Mouse (Mus musculus) ES-E14 (cell line): ENCODE results near the gene Sbk1. TPM values are rescaled to one million over a fixed set of nuclear protein-coding genes. Genes with fewer than 3 reads are reported as not detected.

ENCODE experiments used
- DNase-seq: peaks from one replicate; pipeline ENCODE4 v3.0.0-alpha.2; 2013; ENCODE audit warnings: low read depth, low spot score
- H3K27ac ChIP-seq: 2 replicates; pipeline ENCODE4 v1.5.1; 2012; ENCODE audit warnings: low read depth, mild to moderate bottlenecking, low read length, moderate library complexity, mixed read lengths; ENCODE audit not compliant: poor library complexity, insufficient read depth, severe bottlenecking
- H3K36me3 ChIP-seq: 2 replicates; pipeline ENCODE4 v1.6.1; 2012; ENCODE audit warnings: mild to moderate bottlenecking, low read length, moderate library complexity, mixed read lengths; ENCODE audit not compliant: control insufficient read depth, poor library complexity, insufficient read depth, severe bottlenecking
- H3K4me1 ChIP-seq, 2 experiments: fragments of 150-350 bp in 1 of 2; sonication (generic) in 1 of 2; 2 replicates each; pipeline ENCODE4 v1.6.1; 2012; ENCODE audit warnings: low read length in 2 of 2, mild to moderate bottlenecking in 1 of 2, mixed read lengths in 1 of 2; ENCODE audit not compliant: control insufficient read depth in 2 of 2, insufficient read depth in 2 of 2, poor library complexity in 1 of 2
- H3K4me3 ChIP-seq, 2 experiments: fragments of 150-350 bp in 1 of 2; sonication (generic) in 1 of 2; 2 replicates each; pipeline ENCODE4 v1.5.1; 2012; ENCODE audit warnings: low read length in 2 of 2, low read depth in 1 of 2, mild to moderate bottlenecking in 1 of 2, mixed read lengths in 1 of 2; ENCODE audit not compliant: insufficient read depth in 1 of 2, poor library complexity in 1 of 2, severe bottlenecking in 1 of 2
- H3K9ac ChIP-seq: 2 replicates; pipeline ENCODE4 v1.6.1; 2012; ENCODE audit warnings: low read depth, mild to moderate bottlenecking, low read length, mixed read lengths; ENCODE audit not compliant: poor library complexity, insufficient read depth, severe bottlenecking
- H3K9me3 ChIP-seq: fragments of 150-350 bp; sonication (generic); 2 replicates; pipeline ENCODE4 v1.6.1; 2012; ENCODE audit warnings: low read depth, mild to moderate bottlenecking, low read length; ENCODE audit not compliant: control insufficient read depth, insufficient read depth
- CHD2 ChIP-seq: IDR thresholded peaks from 2 replicates; pipeline ENCODE4 v1.6.1; 2014; ENCODE audit warnings: mild to moderate bottlenecking, low read depth, low read length, inconsistent platforms
- HCFC1 ChIP-seq: IDR thresholded peaks from 2 replicates; pipeline ENCODE4 v1.6.1; 2012; ENCODE audit warnings: low read length, inconsistent platforms, borderline replicate concordance; ENCODE audit not compliant: insufficient read depth
- MAFK ChIP-seq: IDR thresholded peaks from 2 replicates; pipeline ENCODE4 v1.6.1; 2014; ENCODE audit warnings: mild to moderate bottlenecking, low read depth, low read length, inconsistent platforms; ENCODE audit not compliant: insufficient read depth
- ZC3H11A ChIP-seq: IDR thresholded peaks from 2 replicates; pipeline ENCODE4 v1.6.1; 2012; ENCODE audit warnings: low read depth, mild to moderate bottlenecking, inconsistent platforms, low read length, borderline replicate concordance
- ZNF384 ChIP-seq: IDR thresholded peaks from 2 replicates; pipeline ENCODE4 v1.6.1; 2012; ENCODE audit warnings: low read depth, low read length, inconsistent platforms
- in situ Hi-C, 2 experiments: fragments of 600-800 bp; cut with MboI; formaldehyde crosslinking; loops; one replicate each; pipeline ENCODE4 v1.15.1; 2025; ENCODE audit warnings: low sequenced_read_pairs in 2 of 2, inconsistent platforms in 1 of 2; ENCODE audit not compliant: unreplicated experiment in 2 of 2
- total RNA-seq: library from RNA; depleted of rRNA; stranded (reverse); fragments of 300-350 nt; gene quantifications from 2 replicates; pipeline ENCODE4 v1.2.3, GENCODE M21; 2012; rRNA removed

The Sbk1 gene
- total RNA-seq, result 18.6 and 34.6 TPM in 2 replicates

DNA sequence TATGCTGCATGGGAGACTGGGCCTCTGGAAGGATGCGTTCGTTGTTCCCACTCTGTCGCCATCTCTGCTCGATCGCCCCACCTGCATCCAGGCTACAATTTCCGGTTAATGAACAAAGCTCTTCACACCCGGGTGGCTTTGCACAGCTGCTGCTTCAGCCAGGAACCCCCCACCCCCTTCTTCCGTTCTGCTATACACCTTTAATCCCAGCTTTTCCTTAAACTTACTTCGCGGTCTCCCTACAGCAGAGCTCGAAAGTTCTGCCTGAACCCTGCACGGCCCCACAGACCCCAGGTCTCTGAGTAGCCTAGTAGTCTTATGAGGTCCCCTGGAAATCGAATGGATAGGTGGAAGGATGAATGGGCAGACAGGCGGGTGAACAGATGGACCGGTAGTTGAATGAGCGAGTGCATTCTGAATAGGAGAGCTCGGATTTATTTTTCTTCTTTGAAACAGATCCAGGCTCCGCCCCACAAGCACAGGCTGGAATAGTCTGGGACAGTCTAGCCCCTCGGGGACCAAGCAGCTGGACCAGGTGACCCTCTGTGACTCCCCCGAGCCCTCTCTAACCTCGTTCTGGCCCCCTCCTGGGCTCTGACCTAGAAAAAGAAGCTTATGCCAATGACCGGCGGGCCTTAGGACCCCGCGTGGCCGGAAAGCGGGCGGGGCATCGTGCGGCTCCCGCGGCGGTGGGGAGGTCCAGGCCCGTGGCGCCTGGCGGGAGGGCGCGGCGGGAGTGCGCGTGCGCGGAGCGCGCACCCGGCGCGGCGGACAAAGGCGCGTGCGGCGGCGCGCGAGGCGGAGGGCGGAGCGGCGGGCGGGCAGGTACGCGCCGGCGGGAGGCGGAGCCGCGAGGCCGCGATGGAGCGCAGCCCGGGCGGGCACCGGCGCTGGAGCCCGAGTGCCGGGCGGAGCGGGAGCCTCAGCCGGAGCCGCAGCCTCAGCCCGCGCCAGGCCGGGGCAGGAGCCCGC, at the start of gene Sbk1:
TSS of gene Sbk1 (plus strand) at position 908 of the 972 bp plus-strand sequence.
- in situ Hi-C loops, result no loop called here
- H3K4me3 ChIP-seq, result peak within 1 kb of the TSS; percentile 80 to 100
- peaks cover 21% of the 10 kb centered on the region for H3K36me3 ChIP-seq
- H3K9ac ChIP-seq, result peak within 1 kb of the TSS; percentile 80
- DNase-seq, result peak; percentile 58
- TF ChIP-seq ZC3H11A (no peak), MAFK (no peak), CHD2 (no peak), ZNF384 (no peak), HCFC1 (no peak; the same call in 1 of the 2 replicates)
- peaks cover 5 to 21% of the 10 kb centered on the region in 2 experiments; a peak in 3 of 4 replicates for H3K4me1 ChIP-seq
- H3K27ac ChIP-seq, result peak within 1 kb of the TSS; percentile 81
- no peaks in the 10 kb centered on the region for H3K9me3 ChIP-seq

DNA sequence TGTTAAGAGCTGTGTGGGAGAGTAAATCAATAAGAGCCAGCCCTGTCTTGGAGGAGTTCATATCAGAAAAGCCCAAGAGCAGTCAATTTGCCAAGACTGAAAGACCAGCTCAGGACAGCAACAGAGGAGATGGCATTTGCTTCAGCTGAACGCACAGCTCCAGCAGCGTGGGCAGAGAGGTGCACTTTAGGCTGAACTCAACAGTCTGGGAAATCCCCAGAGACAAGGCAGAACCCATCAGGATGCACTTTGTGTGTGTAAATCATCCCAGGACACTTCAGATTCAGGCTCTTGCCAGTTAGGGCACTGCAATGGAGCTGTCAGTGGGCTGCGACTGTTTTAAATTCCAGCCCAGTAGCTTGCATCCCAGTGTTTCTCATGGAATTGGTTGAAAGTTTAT, 49.7 kb upstream of the Sbk1 start:
- Histone ChIP-seq H3K36me3 (no peaks in the 10 kb centered on the region; the same call in 1 of the 2 replicates), H3K4me3 (no peak overlapping the region), H3K27ac (no peak overlapping the region), H3K4me1 (peaks cover 4 to 22% of the 10 kb centered on the region in 2 experiments), H3K9me3 (no peaks in the 10 kb centered on the region), H3K9ac (no peak overlapping the region)
- in situ Hi-C loops, result no loop called here
- TF ChIP-seq ZC3H11A (no peak), HCFC1 (no peak), ZNF384 (no peak), MAFK (no peak), CHD2 (no peak)
- DNase-seq, result no peak

DNA sequence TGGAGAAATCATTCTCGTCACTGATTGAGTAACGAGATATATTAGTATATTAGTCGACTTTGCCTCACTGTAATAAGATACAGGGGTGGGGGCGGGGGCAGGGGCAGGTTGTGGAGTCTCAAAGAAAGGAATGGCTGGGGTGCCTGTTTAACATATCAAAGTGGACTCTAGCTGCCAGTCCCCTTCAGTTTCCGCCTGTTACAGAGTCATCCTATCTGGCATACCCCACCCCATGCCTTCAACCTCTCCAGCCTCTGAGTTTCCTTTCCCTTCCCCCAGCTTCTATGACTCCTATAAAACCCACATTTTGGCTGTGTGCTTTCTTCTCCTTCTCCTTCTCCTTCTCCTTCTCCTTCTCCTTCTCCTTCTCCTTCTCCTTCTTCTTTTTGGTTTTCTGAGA, 46.3 kb upstream of the Sbk1 start:
- in situ Hi-C loops, result no loop called here
- Histone ChIP-seq H3K4me1 (peaks cover 2 to 20% of the 10 kb centered on the region in 2 experiments), H3K9me3 (no peaks in the 10 kb centered on the region), H3K27ac (no peak overlapping the region), H3K4me3 (no peak overlapping the region), H3K36me3 (no peaks in the 10 kb centered on the region), H3K9ac (no peak overlapping the region)
- DNase-seq, result peak; percentile 54
- TF ChIP-seq HCFC1 (no peak), CHD2 (no peak), ZNF384 (no peak), ZC3H11A (no peak), MAFK (no peak)

- DNase-seq, result no peak
- in situ Hi-C loops, result no loop called here
- no peak for TF ChIP-seq ZC3H11A
- no peak for TF ChIP-seq ZNF384
- no peak for TF ChIP-seq HCFC1
- no peak for TF ChIP-seq CHD2
- no peak for TF ChIP-seq MAFK
- H3K9ac ChIP-seq, result no peak overlapping the region
- H3K4me1 ChIP-seq, result peaks cover 0 to 11% of the 10 kb centered on the region in 2 experiments; a peak in 3 of 4 replicates
- no peaks in the 10 kb centered on the region for H3K36me3 ChIP-seq
- H3K4me3 ChIP-seq, result no peak overlapping the region
- no peak overlapping the region for H3K27ac ChIP-seq
- no peaks in the 10 kb centered on the region for H3K9me3 ChIP-seq
Observed at GRCm38 (mm10) chr7:126230357-126231148, 41.9 kb upstream of the Sbk1 start.
